7 mouse cellular contexts compared by ENCODE assay signal in the genomic region with DNA sequence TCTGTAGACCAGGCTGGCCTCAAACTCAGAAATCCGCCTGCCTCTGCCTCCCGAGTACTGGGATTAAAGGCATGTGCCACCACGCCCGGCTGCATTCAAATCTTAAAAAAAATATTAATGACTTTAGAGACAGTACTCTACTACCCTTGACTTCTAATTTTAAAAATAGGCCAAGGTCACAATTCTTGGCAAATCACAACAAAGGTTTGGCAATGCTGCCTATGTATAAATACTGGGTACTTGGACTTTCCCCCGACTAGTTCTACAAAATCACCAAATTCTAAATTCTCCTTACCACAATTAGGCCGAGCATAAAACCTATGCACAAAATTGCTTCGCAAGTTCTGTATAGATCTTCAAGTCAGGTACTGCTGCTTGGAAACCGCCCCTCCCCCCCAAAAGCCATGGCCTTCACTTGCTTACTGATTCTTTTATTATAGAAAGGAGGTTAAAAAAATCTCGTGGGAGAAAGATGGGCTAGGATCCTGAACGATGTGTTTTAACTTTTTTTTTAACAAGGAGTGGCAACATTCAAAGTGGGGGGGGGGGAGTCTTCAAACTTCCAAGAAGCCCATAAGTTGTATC. TPM values are rescaled to one million over a fixed set of nuclear protein-coding genes. Genes with fewer than 3 reads are reported as not detected.
DNase-seq lines count a peak whose midpoint lies in the region; ATAC-seq and TF ChIP-seq lines count a peak whose summit lies in the region.

No protein-coding gene starts in this region.

- no peaks in the 10 kb centered on the region for H3K36me3 ChIP-seq in E14TG2a.4 (ENCODE audit: insufficient read depth, low read length)
- H3K36me3 ChIP-seq in heart, embryonic 13.5 days: no peaks in the 10 kb centered on the region
- H3K36me3 ChIP-seq in stomach, embryonic 14.5 days (ENCODE audit: control insufficient read depth, insufficient read depth, low read length): no peaks in the 10 kb centered on the region

- peak overlapping the region; percentile 86 for H3K4me2 ChIP-seq in heart, embryonic 13.5 days
- H3K4me2 ChIP-seq in stomach, embryonic 14.5 days (replicated peaks; ENCODE audit: low read depth, low read length): peak overlapping the region; percentile 68

- ATAC-seq in heart, embryonic 13.5 days (ENCODE audit: extremely low read depth, insufficient number of reproducible peaks, low FRiP score, low TSS enrichment): no peak
- ATAC-seq in stomach, embryonic 14.5 days (ENCODE audit: insufficient number of reproducible peaks, insufficient read depth, low FRiP score, low read depth): no peak

- DNase-seq in 416B (ENCODE audit: low read depth): peak; percentile 4
- peak; percentile 27 to 44 for DNase-seq in kidney, postnatal 36 days
- no peak for DNase-seq in layer of hippocampus, adult 18-20 months (ENCODE audit: low spot score in 2 of 2)
- DNase-seq in frontal cortex, adult 2 months (ENCODE audit: extremely low spot score in 1 of 2, low spot score in 1 of 2): no peak

- H3K4me1 ChIP-seq in E14TG2a.4 (replicated peaks; ENCODE audit: low read depth, low read length): peaks cover 16% of the 10 kb centered on the region
- peaks cover 35% of the 10 kb centered on the region for H3K4me1 ChIP-seq in heart, embryonic 13.5 days
- peaks cover 12% of the 10 kb centered on the region; the same call in 1 of the 2 replicates for H3K4me1 ChIP-seq in stomach, embryonic 14.5 days (ENCODE audit: control insufficient read depth, insufficient read depth, low read length)

- peak overlapping the region; percentile 97 for H3K9ac ChIP-seq in heart, embryonic 13.5 days
- no peak overlapping the region; the same call in 1 of the 2 replicates for H3K9ac ChIP-seq in stomach, embryonic 14.5 days (replicated peaks; ENCODE audit: low read depth, low read length)

- WGBS in heart, embryonic 13.5 days: 78% methylated on average over 10 of the region's 10 CpGs
- WGBS in stomach, embryonic 14.5 days: 84% methylated on average over 10 of the region's 10 CpGs

- H3K27ac ChIP-seq in heart, embryonic 13.5 days (replicated peaks): no peak overlapping the region
- H3K27ac ChIP-seq in stomach, embryonic 14.5 days (ENCODE audit: low read length): no peak overlapping the region

- TF ChIP-seq CTCF in E14TG2a.4 (conservative IDR thresholded peaks at IDR 0.05; ENCODE audit: low read length): no peak

- H3K27me3 ChIP-seq in E14TG2a.4 (ENCODE audit: insufficient read depth, low read length): peaks cover 26% of the 10 kb centered on the region
- H3K27me3 ChIP-seq in heart, embryonic 13.5 days (replicated peaks): peaks cover 28% of the 10 kb centered on the region
- H3K27me3 ChIP-seq in stomach, embryonic 14.5 days (ENCODE audit: control insufficient read depth, insufficient read depth, low read length): no peaks in the 10 kb centered on the region

- H3K4me3 ChIP-seq in E14TG2a.4 (replicated peaks; ENCODE audit: low read length): peak overlapping the region; percentile 91
- peak overlapping the region; percentile 98 for H3K4me3 ChIP-seq in heart, embryonic 13.5 days
- peak overlapping the region; percentile 93 for H3K4me3 ChIP-seq in stomach, embryonic 14.5 days (ENCODE audit: low read depth, low read length)

- H3K9me3 ChIP-seq in E14TG2a.4 (ENCODE audit: low read length): no peaks in the 10 kb centered on the region
- H3K9me3 ChIP-seq in heart, embryonic 13.5 days: no peaks in the 10 kb centered on the region
- H3K9me3 ChIP-seq in stomach, embryonic 14.5 days (ENCODE audit: control insufficient read depth, low read depth, low read length): no peaks in the 10 kb centered on the region

RNA-seq across cellular contexts. Expression of gene Etfa, which starts 1.3 kb away (rescaled TPM):
- polyA plus RNA-seq in heart, embryonic 13.5 days (2015; fragmentation: Nextera tagmentation; extraction: Ambion mirVana): 286 and 325 TPM in 2 replicates
- 224 and 233 TPM in 2 replicates for polyA plus RNA-seq in stomach, embryonic 14.5 days (2014; fragmentation: Nextera tagmentation; extraction: Ambion mirVana)
- 10 to 100 TPM; 41.8 to 43.7 TPM for total RNA-seq in layer of hippocampus, adult 18-20 months (2021)
- 37.7 and 48.5 TPM in 2 replicates for polyA plus RNA-seq in frontal cortex, adult 2 months (2012; rRNA removed)

RNA-seq across cellular contexts. Expression of gene Isl2, which starts 27.7 kb away (rescaled TPM):
- 0.17 and 0.74 TPM in 2 replicates for polyA plus RNA-seq in heart, embryonic 13.5 days (2015; fragmentation: Nextera tagmentation; extraction: Ambion mirVana)
- 7.7 and 9.3 TPM in 2 replicates for polyA plus RNA-seq in stomach, embryonic 14.5 days (2014; fragmentation: Nextera tagmentation; extraction: Ambion mirVana)
- not detected for total RNA-seq in layer of hippocampus, adult 18-20 months (2021)
- polyA plus RNA-seq in frontal cortex, adult 2 months (2012; rRNA removed): not detected in 2 replicates

Comparison
In these comparisons a context has a peak if more than half of its experiments do, and no peak if none do; other contexts are left out.
1. DNase-seq: peak in 416B (single experiment) and kidney, postnatal 36 days (2 of 2); none in layer of hippocampus, adult 18-20 months (0 of 2) and frontal cortex, adult 2 months (0 of 2).
2. Peak in every context shown above with its lines, with median percentiles within 50 percentile points of each other: H3K4me3 ChIP-seq.